8 mouse cellular contexts compared by ENCODE assay signal in genomic region chr10:26139100-26140093, GRCm38 (mm10).
DNase-seq lines count a peak whose midpoint lies in the region; ATAC-seq lines count a peak whose summit lies in the region.

No protein-coding gene starts in this region.

- peak; percentile 86 for ATAC-seq in forebrain, embryonic 11.5 days (replicated peaks; ENCODE audit: low FRiP score)
- ATAC-seq in midbrain, embryonic 16.5 days: peak; percentile 83

- no peak overlapping the region for H3K9ac ChIP-seq in forebrain, embryonic 11.5 days (ENCODE audit: low read length)
- H3K9ac ChIP-seq in midbrain, embryonic 16.5 days (ENCODE audit: low read depth, low read length): no peak overlapping the region

- no peak overlapping the region for H3K4me3 ChIP-seq in forebrain, embryonic 11.5 days (ENCODE audit: low read depth, low read length)
- no peak overlapping the region for H3K4me3 ChIP-seq in midbrain, embryonic 16.5 days (ENCODE audit: low read depth, low read length)

- 35% methylated on average over 12 of the region's 12 CpGs for WGBS in forebrain, embryonic 11.5 days
- WGBS in midbrain, embryonic 16.5 days: 29% methylated on average over 12 of the region's 12 CpGs

- no peaks in the 10 kb centered on the region for H3K9me3 ChIP-seq in forebrain, embryonic 11.5 days (ENCODE audit: control insufficient read depth, low read length)
- H3K9me3 ChIP-seq in midbrain, embryonic 16.5 days (replicated peaks; ENCODE audit: control insufficient read depth, low read length, poor library complexity, severe bottlenecking): no peaks in the 10 kb centered on the region

- no peaks in the 10 kb centered on the region for H3K36me3 ChIP-seq in forebrain, embryonic 11.5 days (ENCODE audit: control insufficient read depth, insufficient read depth, low read length)
- H3K36me3 ChIP-seq in midbrain, embryonic 16.5 days (ENCODE audit: control insufficient read depth, insufficient read depth, low read length): no peaks in the 10 kb centered on the region

- no peaks in the 10 kb centered on the region for H3K4me1 ChIP-seq in forebrain, embryonic 11.5 days (replicated peaks; ENCODE audit: control insufficient read depth, insufficient read depth, low read length)
- H3K4me1 ChIP-seq in midbrain, embryonic 16.5 days (ENCODE audit: control insufficient read depth, insufficient read depth, low read length): no peaks in the 10 kb centered on the region

- H3K27ac ChIP-seq in forebrain, embryonic 11.5 days (ENCODE audit: low read depth, low read length): no peak overlapping the region
- H3K27ac ChIP-seq in midbrain, embryonic 16.5 days (ENCODE audit: low read length): no peak overlapping the region

- H3K27me3 ChIP-seq in forebrain, embryonic 11.5 days (ENCODE audit: control insufficient read depth, insufficient read depth, low read length): no peaks in the 10 kb centered on the region
- H3K27me3 ChIP-seq in midbrain, embryonic 16.5 days (ENCODE audit: control insufficient read depth, insufficient read depth, low read depth, low read length): no peaks in the 10 kb centered on the region

- no peak overlapping the region for H3K4me2 ChIP-seq in forebrain, embryonic 11.5 days (ENCODE audit: low read depth, low read length, severe bottlenecking)
- no peak overlapping the region for H3K4me2 ChIP-seq in midbrain, embryonic 16.5 days (ENCODE audit: low read length)

- DNase-seq in urinary bladder, postnatal 14 days (ENCODE audit: low spot score): peak; percentile 52
- DNase-seq in urinary bladder, postnatal 10 days (ENCODE audit: low spot score): no peak
- peak; percentile 4 for DNase-seq in c-Kit-positive CD71-positive TER-119-negative erythroid progenitor cells, embryonic 14.5 days (ENCODE audit: low read depth)
- DNase-seq in forebrain, embryonic 11.5 days (ENCODE audit: low spot score): peak; percentile 66
- DNase-seq in induced T-regulatory cell, adult 2 months (ENCODE audit: low read depth): peak; percentile 58
- peak; percentile 57 to 63 for DNase-seq in left cerebral cortex, postnatal 10 days (ENCODE audit: extremely low spot score in 1 of 2, low spot score in 2 of 2)
- DNase-seq in thymus, postnatal 14 days: peak; percentile 35

- intact Hi-C loops in left cerebral cortex, postnatal 10 days (cut with DNase I): loop anchor here (5.0 to 10.0 kb wide), 3 partner anchors 457 to 855 kb away; partner anchors contain the start of gene Smlr1
